Mouse (Mus musculus) induced T-regulatory cell, adult 2 months (primary cell): Measurements from ENCODE around the gene Magi2.
"Not testable (repeated sequence)": the region's sequence is repeated elsewhere in the genome, so short reads cannot be mapped to it uniquely, and the experiment has no call there.

ENCODE experiments used
- DNase-seq: peaks from one replicate; pipeline ENCODE4 v3.0.0-alpha.2; 2012; ENCODE audit warnings: low read depth

The Magi2 gene

DNA sequence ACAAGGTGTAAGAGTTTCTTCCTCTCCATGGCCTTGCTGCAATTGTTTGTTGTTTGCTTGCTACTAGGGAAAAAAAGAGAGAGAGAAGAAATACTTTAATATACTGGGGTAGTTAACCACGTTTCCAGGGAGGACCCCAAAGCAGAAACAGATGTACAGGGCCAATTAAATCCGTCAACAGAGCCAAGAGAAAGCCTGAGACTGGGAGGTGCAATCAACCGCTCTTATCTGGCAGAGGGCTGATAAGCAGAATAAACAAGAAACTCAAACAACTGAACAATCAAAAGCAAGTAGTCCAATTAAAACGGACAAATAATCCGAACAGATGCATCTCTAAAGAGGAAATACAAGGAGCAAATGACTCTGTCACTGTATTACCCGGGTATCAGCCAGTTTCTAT is 1282.8 kb downstream of the Magi2 start:
- DNase-seq: no peak

DNA sequence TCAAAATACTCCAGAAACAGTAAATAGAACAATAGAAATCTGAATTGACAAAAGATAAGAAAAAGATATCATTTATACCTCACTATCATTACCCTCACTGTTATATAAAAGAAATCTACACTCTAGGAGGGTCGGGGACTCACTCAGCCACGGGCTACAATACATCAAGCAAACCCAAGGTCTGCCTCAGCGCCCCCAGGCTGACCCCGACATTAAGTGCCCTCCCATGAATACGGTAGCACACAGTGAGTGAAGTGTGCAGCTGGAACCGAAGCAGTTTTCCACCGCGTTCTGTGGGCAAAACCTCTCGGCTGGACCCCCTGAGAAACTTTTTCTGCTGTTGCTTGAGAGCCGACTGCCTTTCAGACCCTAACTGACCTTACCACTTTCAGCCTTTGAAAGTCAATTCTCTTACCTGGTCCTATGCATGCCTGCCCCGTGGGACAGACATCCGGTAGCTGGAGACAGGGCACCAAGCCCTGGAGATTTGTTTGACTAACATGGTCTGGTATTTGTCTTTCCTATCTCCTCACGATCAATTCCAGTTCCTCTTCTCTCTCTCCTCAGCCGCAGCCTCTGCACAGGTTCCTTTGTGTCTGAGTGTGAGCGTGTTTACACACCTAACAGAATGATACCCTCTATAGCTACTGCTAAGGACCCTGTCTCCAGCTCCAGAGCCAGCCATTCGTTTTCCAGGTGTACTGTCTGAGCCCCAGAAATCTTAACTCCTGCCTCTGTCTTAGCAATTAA is 1285.7 kb downstream of the Magi2 start:
- no peak for DNase-seq

DNA sequence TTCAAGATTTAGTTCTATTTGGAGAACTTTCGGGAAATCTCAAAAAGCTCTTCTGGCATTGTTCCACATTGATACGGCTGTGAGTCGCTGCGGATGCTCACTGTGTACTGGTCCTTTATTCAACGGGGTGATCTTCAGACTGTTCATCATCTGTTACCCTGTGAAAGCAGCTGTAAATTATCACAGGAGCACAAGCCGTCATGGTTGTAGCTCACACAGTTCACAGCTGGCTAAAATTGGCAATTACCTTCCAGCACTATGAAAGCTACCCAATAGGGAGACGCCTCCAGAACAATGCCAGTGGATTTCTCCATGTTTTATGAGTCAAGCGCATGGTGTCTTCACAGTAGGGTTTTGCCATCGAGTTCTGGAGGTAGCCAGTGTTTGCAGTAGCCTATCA is 1294.8 kb downstream of the Magi2 start:
- DNase-seq: no peak

DNA sequence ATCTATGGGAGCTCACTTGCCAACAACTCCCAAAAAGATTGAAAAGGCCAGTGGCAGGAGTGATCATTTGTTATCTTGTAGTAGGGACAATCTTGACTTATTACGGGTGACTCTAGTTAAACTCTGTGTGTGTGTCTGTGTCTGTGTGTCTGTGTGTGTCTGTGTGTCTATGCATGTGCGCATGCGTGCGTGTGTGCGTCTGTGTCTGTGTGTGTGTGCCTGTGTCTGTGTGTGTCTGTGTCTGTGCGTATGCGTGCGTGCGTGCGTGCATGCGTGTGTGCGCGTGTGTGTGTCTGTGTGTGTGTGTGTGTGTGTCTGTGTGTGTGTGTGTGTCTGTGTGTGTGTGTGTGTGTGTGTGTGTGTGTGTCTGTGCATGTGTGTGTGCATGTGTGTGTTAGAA is 1295.2 kb downstream of the Magi2 start:
- no peak for DNase-seq

DNA sequence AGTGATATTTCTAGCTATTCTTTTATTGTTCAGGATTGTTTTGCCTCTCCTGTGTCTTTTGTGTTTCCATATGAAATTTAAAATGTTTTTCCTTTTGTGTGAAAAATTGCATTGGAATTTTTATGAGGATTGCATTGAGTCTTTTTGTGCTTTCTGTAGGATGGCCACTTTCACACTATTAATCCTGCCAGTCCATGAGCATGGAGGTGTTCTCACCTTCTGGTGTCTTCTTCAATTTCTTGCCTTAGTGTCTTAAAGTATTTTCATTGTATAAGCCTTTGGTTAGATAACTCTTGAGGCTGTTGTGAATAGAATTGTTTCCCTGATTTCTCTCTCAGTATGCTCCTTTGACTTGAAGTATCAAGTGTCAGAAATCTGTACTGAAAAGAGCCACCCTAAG is 1296.9 kb downstream of the Magi2 start:
- DNase-seq: no peak

DNA sequence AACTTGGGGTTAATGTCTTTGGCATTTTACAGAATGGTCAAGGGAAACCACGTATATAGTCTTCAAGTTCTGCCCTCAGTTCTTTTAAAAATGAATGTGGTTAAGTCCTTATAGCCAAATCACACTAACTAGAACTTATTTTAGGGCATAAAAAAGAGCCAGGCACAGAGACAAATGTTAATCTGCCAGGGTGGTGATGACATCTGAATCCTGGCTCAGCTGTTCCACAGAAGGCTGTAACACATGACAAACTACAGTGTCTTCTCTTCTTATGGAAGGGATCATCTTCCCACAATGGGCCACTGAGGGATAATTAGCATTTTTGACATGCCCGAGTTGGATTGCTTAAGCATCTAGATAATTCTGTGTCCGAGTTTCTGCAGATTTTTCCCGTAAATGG is 1299.8 kb downstream of the Magi2 start:
- not testable (repeated sequence) for DNase-seq

DNA sequence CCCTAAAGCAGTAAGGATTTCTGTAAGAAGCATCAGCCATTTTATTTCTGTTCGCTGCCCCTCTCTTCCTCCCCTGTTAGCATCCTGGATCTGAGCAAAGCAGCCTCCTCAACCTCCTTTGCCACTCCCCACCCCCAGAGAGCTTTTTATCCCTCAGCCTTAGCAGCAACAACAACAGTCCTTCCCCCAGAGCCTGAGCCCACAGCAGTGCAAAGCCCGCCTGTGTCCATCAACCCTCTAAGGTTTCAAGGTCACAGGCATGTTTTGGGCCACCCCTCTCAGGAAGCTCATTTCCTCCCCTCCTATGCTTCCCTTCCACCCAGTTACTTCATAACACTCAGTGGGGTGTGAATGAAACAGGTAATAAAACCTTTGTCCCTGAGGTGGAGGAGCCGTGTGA is 1309.7 kb downstream of the Magi2 start:
- DNase-seq: no peak

DNA sequence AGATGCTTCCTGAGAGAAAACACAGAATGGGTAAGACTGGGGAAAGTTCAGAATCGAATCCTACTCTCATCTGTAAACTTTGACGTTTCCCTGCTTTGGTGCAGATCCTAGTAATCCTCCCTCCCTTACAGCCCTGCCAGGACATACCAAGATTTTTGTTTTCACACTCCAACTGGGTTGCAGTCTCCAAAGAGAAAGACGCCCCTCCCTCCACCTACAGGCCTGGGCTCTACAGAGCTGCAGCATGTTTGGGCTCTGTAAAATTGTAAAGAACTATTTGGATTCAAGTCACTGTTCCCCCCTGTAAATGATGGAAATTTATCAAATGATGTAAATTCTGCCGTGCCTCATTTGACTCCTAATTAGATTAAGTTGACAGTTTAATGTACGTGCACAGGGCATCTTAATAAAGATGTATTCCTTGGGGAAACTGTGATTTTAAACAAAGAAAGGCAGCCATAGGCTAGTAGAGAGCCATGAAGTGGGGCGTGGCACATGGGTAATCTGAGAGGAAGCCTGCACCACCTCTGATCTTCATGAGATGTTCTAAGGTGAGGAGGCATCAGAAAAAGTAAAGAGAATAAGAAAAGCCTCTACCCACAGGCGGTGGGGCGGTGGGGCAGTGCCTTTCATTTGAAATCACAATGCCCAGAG is 1310.7 kb downstream of the Magi2 start:
- no peak for DNase-seq

DNA sequence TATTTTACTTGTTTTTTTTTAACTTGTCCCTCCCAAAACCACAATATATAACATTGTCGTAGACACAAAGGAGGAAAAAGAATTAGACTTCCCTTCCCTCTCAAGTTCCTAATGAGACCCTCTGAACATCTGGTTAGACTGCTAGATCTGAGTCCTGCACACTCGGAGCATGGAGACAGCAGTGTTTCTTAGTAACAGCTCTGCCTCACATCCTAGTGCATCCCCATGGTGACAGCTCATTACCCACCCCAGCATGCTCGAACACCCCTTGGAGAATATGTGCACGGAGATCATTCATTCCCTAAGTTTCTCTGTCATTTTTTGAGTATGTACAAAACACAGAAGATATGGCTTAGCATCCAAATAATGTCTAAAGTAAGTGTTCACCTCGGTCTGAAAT is 1317.5 kb downstream of the Magi2 start:
- no peak for DNase-seq

DNA sequence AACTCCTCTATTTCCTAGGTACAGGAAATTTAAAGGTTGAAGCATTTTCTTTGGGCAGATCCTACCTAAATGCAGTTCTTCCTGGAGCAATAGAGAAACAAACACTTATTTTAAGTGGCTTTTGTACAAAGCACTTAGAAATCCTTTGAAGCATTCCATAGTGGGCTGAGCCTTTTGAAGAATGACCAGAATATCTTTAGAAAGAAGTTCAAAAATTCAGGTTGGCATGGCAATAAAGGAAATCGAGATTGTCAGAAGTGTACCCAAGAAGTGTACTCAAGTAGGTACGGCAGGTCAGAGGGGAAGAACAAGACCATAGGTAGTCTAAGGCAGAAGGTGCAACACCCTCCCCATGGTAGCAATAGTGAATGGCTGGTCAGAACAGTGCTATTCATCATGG is 1332.5 kb downstream of the Magi2 start:
- DNase-seq: no peak

DNA sequence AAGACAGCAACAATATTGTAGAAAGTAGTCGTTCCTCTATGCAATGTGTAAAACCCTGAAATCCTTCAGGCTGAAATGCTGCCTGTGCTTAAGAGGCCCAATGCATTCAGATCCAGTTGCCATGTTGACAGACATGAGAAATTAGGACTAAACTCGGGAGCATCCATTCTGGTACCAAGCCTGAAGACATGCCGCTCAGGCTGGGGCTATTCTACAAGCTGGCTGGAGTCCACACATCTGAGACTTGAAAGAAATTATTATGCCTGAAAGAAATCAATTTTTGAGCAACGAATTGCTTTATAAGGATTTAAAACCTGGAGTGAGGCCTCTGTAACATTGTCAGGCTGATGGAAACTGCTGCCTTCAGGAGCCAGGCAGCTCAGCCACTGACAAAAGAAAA is 1333.0 kb downstream of the Magi2 start:
- DNase-seq: no peak

DNA sequence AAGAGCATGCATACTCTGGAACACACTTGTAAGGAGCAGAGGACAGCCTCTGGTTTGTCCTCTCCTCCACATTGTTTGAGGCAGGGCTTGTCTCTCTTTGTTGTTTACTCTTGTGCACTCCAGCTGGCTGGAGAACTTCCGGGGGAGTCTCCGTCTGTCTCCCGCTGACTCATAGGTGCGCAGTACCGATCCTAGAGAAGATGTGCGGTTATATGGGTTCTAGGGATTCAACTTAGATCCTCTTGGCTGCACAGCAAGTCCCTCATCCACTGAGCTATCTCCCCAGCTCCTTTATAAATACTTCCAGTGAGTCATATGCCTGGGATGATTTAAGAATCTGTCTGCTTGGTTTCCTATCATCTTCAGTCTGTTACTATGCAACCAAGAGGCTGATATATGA is 1341.6 kb downstream of the Magi2 start:
- no peak for DNase-seq

DNA sequence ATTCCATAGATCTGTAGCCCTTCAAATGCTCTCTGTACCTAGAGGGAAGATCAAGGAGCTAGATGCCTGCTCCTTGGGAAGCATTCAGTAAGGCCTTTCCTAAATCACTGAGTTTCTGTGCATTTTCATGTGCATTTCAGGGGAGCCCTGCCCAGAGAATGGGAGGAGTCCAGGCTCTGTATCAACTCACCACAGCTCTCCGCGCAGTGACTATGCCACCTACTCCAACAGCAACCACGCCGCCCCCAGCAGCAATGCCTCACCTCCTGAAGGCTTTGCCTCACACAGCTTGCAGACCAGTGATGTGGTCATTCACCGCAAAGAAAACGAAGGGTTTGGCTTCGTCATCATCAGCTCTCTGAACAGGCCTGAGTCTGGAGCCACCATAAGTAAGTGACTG is 1342.1 kb downstream of the Magi2 start:
- no peak for DNase-seq

DNA sequence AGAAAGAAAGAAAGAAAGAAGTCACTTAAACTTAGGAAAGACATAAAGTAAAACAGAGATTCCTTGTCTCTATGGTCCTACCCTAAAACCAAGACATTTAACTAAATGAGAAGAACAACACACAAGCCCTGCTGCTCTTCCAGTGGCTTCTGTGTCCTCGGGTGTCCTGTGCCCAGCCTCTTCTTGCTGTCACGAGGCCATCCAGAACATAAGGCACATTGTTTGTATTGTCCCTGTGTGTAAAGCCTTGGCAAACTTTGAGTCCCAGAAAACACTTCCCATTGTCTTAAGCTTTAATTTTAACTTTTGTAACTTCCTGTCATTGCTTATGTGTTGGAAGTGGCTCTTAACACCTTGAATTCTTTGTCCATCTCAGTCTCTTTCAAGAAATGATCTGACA is 1348.0 kb downstream of the Magi2 start:
- DNase-seq: no peak

DNA sequence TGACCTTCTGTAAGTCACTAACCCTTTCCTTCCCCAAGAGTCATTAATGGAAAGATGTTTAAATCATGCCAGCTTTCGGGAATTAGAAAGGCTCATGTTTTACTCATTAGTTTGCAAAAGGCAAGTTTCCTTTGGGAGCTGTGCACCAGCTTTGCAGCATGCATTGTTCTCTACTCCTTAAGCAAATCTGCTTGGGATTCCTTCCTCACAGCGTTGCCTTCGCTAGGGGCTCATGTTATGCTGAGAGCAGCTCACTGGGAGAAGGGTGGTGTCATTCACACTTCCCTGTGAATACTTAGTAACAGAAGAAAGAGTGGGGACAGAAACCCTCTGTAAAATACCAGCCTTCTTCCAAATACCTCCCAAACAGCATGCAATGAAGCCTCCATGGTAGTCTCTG is 1349.0 kb downstream of the Magi2 start:
- no peak for DNase-seq

DNA sequence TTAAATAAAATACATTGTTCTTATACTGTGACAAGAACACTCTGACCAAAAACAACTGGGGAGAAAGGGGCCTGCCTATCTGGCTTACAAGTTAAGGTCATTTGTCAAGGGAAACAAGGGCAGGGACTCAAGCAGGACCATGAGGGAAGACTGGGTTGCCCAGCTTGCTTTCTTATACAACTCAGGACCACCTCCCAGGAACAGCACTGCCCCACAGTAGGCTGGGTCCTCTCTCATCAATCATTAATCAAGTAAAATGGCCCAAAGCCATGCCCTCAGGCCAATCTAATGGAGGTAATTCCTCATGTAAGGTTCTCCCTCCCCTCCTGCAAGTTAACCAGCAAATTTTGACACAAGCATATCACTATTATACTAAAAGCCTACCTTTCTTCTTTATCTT is 1349.4 kb downstream of the Magi2 start:
- DNase-seq: no peak

DNA sequence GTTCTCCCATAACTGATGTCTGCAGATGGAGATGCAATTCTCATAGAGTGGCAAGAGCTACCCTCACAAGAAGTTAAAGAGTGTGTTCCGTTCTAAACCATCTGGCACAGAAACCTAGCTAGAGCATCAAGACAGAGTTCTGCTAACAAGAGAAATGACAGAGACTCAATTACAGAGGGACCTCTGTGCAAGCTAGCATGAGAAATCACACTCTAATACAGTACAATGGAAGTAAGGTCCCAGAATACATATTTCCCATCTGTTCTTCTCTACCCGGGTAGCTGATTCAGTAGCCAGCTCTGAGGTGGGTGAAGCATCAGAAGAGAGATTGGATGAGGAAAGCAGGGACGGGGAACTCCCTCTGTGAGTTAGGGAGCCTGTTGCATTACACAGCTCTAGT is 1351.8 kb downstream of the Magi2 start:
- DNase-seq: no peak

DNA sequence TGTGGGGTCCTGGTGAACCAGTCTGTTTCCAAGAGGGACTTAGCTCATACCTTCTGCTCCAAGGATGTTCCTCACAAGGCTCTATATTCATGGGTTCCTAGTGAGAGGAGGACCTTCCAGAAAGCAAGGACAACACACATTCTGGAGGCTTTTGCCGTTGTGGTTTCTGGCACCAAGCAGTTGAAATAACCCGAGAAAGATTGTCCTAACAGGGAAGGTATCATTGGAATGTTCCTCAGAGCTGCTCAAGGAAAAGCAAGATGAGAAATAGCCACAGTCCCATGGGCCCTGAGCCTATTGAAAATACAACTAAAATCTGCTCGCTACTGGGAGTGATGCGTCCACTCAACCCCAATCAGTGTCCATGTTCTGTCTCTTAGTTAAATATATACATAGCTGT is 1353.8 kb downstream of the Magi2 start:
- no peak for DNase-seq

DNA sequence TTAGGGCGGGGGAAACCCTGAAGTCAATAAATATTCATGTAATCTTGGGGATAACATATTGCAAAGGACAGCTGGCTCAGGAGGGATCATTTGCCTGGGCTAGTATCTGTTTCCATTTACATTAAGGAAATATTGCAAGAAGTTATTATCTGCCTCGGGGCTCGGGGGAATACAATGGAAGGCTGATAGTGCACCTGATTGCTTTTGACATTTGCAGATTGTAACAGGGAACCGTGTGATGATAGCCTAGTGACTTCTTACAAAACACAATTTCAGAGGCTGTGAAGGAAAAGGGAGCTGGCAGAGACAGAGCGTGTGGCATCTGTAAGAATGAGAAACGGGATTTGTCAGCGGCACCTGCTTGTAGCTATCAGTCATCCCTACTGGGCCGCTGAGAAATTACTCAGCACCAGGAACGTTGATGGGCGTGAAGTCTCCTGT is 1356.2 kb downstream of the Magi2 start:
- DNase-seq: no peak

DNA sequence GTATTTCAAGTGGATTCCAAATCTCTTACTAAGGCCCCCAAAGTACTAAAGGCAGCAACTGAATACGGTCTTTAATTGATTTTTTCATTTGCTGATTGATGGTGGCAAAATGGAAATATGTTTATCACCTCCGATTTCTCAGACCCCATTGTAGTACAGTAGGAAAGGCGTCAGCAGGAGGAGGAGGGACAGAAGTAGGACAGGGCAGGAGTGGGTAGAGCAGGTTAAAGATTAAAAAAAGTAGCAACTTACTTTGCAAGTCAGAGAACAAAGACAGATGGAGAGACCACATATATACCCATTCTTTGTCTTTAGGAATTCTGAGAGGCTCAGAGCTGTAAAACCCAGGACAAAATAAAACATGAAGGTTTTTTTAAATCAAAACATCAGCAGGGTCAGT is 1356.8 kb downstream of the Magi2 start:
- DNase-seq: no peak

DNA sequence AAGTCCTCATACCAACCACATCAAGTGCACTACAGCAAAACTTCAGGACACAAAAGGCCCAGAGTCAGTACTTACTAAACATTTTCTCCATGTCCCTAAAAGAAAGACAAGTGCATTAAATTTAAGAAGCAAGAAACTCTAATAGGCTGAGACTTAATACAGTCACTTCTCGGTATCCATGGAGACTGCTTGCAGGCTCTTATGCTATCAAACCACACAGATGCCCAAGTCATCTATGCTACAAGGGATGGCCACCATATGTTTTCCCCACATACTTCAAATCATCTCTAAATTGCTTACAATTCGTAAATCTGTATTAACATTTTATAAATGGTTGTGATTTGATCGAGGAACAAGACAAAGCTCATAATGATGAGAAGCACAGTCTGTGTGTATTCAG is 1357.9 kb downstream of the Magi2 start:
- no peak for DNase-seq

DNA sequence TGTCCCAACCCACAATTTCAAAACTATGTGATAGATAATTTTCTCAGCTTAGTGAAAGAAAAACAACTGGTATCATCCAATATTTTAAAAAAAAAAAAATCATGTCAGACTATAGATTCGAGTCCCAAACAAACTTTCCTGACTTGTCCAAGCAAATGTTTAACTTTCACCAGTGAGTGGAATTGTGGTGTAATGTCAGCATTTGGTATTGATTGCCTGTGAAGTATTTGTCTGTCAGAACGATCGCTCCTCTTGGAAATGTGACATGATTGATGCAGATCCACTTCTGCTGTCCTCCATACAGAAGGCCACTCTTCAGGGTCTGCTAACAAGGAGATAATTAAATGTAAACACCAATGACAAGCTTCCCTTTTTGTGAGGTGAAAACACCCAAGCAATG is 1362.9 kb downstream of the Magi2 start:
- no peak for DNase-seq

DNA sequence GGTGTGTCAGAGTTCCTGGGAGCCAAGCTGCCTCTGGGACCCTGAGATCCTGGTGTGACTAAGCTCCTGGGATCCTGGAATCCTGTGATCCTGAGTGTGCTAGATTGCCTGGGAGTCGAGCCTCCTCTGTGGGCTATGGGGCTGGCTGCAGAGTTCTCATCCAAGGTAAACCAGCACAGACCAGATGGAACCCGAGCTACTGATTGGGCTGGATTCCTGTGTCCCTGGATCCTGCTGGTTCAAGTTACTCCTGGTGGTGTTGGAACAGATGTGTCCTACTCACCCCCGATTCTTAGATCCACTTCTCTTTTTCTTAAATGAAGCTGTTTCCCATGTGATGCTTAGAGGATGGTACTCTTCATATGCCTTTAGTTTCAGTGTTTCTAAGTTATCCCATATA is 1371.4 kb downstream of the Magi2 start:
- DNase-seq: no peak
